Mouse (Mus musculus): ENCODE data around the gene Cd5l.
"Not testable (repeated sequence)": the region's sequence is repeated elsewhere in the genome, so short reads cannot be mapped to it uniquely, and the experiment has no call there.

Gene Cd5l

DNA sequence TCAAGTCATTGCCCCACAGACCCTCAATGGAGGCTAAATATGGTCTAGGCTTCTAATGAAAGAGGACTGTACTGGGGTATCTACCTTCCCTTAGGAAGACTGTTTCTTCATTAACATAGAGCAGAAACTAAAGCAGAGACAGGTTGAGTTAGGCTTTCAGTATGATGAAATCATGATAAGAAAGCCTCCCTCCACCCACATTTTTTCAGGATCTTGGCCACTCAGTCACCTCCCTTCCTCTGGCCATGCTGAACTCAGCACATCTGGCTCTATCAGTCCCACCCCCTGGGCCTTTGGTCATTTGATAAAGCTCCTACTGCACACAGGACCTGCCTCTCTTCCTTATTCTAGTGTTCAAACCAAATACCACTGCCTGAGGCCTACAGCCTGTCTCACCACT is at the start of gene Cd5l:
Gene Cd5l (plus strand): TSS at position 301 of the 400 bp plus-strand sequence.
- DNase-seq (ENCODE audit: low spot score in 2 of 2): no peak

DNA sequence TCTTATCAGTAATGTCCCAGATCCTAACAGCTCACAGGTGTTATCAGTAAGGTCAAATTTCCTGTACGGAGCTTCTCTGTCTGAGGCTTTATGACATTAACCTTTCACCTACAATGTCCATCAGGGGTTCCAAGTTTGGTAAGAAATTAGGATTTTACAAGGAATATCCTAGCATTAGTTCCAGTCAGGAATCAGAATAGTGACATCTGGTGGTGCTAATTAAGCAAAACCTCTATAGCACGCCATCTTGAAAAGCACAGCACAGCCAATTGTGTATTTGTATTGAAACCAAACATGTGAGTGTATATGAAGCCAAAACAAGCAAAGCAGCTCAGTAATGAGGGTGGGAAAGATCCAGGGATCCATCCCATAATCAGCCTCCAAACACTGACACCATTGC is 47.8 kb upstream of the Cd5l start:
- no peak for DNase-seq (ENCODE audit: low spot score in 2 of 2)

DNA sequence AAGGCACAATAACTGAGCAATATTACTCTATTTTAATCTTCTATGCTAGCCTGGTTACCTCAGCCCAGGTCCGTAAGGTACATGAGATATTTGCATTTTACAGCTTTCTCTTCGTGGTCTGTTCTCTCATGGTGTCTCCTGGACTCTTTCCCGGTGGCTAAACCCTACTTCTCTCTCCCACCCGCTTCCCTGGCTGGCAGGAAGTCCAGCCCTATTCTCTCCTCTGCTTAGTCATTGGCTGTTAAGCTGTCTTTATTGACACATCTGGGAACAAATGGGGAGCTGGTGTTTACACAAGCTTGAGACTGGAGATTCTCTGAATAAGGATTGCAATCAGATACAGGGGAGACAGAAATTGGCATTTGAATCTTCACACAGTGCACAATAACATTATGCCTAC is 35.1 kb upstream of the Cd5l start:
- no peak for DNase-seq (ENCODE audit: low spot score in 2 of 2)

DNA sequence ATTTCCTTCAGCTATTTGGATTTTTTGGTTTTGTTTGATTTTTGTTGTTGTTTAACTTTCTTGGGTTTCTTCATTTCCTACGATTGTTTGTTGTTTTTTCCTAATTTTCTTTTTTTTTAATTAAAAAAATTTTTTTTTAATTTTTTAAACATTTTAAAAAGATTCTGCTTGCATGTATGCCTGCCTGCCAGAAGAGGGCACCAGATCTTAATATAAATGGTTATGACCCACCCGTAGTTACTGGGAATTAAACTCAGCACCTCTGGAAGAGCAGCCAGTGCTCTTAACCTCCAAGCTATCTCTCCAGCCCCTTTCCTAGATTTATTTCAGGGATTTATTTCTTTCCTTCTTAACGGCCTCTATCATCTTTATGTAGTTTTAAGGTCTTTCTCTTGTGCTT is 33.9 kb upstream of the Cd5l start:
- no peak for DNase-seq (ENCODE audit: low spot score in 2 of 2)

DNA sequence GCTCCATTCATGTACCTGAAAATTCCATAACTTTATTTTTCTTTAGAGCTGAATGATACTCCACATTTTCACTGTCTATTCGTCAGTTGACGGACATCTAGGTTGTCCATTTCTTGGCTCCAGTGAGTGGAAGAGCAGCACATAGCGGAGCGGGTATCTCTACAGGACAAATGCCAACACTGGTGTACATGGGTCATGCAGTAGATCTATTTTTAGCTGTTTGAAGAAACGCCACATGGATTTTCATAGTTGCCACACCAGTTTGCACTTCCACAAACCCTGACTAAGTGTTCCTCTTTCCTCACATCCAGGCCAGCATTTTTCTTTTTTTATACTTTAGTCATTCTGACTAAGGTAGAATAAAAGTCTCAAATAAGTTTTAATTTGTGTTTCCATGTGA is 19.8 kb upstream of the Cd5l start:
- peak; percentile 25 to 31 for DNase-seq (ENCODE audit: low spot score in 2 of 2)

DNA sequence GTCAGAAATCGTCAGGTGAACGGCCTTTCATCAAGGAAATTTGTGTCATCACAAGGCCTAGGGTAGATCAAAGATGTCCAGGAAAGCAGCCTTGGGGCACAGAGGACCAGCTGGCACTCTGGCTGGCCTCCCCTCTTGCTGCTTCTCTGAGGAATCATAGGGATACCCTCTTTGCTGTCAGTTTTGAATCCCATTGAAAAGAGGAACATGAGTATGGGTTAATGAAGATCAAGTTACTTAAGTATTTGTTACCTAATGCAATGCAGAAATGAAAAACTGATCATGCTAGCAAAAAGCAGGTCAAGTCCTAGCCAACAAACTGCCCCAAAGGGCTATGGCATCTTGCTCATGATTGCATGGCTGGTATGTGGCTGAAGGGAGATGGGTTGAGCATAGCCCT is 6.7 kb upstream of the Cd5l start:
- not testable (repeated sequence) for DNase-seq (ENCODE audit: low spot score in 2 of 2)

DNA sequence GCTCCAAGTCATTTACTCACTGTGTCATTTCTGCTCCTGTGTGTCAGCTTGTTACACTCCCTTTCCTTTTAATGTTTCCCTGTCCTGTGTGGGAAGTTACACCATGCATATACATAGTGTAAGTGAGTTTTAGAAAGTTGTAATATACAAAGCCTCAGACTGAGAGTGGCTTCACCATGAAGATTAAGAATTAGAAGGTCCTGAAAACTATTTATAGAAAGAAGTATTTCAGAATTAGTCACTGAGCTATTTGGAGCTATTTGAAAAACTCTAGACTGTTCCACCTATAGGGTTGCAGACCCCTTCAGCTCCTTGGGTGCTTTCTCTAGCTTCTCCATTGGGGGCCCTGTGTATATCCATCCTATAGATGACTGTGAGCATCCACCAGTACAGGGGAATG is 1.5 kb downstream of the Cd5l start:
- no peak for DNase-seq (ENCODE audit: low spot score in 2 of 2)

DNA sequence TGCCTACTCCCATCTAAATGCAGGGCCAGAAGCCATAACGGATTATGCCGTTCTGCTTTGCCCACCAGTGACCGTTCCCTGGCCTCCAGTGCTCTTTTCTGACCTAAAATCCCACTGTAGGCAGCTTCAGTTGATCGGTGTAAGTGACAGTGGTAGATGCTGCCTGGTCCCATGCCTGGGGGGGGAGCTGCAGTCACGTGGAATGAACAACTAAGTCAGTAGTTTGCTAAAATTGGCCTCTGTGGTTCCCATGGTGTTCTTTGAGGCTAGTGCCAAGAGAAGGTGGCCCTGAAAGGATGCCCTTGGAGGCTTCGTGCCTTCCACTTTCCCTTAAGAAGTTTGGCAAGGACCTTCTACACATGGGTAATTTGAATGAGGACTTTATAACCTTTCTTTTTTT is 2.8 kb downstream of the Cd5l start:
- no peak for DNase-seq (ENCODE audit: low spot score in 2 of 2)

DNA sequence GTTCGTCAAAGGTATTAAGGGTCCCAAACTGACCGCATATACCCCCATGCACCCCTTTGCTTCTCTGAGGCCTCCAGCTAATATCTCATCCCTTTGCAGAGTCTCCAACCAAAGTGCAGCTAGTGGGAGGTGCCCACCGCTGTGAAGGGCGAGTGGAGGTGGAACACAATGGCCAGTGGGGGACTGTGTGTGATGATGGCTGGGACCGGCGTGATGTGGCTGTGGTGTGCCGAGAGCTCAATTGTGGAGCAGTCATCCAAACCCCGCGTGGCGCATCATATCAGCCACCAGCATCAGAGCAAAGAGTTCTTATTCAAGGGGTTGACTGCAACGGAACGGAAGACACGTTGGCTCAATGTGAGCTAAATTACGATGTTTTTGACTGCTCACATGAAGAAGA is 8.0 kb downstream of the Cd5l start:
- no peak for DNase-seq (ENCODE audit: low spot score in 2 of 2)

DNA sequence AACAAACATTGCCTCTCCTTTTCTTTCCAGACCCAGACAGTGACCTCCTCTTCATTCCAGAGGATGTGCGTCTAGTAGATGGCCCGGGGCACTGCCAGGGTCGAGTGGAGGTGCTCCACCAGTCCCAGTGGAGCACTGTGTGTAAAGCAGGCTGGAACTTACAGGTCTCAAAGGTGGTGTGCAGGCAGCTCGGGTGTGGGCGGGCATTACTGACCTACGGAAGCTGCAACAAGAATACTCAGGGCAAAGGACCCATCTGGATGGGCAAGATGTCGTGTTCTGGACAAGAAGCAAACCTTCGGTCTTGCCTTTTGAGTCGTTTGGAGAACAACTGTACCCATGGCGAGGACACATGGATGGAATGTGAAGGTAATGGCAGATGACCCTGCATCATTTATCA is 9.8 kb downstream of the Cd5l start:
- DNase-seq (ENCODE audit: low spot score in 2 of 2): no peak

DNA sequence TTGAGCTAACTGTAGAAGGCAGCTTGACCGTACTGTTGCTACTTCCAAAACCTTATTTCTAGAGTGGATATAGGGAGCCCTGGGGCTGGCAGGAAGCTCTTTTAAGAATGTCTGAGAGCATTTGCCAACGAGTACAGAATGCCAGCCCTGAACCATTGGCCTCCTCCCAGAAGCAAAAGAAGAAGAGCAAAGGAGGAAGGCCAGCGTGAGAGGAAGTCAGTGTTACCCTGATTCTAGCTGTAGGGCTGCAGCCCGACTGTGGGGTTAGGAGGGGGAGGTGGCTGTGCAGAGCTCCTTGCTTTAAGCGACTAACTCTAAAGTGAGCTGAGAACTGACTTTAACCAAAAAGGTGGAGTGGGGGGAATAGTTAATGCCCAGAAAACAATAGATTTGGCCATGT is 11.5 kb downstream of the Cd5l start:
- peak in 1 of 2 experiments; percentile 5 for DNase-seq (ENCODE audit: low spot score in 2 of 2)

DNA sequence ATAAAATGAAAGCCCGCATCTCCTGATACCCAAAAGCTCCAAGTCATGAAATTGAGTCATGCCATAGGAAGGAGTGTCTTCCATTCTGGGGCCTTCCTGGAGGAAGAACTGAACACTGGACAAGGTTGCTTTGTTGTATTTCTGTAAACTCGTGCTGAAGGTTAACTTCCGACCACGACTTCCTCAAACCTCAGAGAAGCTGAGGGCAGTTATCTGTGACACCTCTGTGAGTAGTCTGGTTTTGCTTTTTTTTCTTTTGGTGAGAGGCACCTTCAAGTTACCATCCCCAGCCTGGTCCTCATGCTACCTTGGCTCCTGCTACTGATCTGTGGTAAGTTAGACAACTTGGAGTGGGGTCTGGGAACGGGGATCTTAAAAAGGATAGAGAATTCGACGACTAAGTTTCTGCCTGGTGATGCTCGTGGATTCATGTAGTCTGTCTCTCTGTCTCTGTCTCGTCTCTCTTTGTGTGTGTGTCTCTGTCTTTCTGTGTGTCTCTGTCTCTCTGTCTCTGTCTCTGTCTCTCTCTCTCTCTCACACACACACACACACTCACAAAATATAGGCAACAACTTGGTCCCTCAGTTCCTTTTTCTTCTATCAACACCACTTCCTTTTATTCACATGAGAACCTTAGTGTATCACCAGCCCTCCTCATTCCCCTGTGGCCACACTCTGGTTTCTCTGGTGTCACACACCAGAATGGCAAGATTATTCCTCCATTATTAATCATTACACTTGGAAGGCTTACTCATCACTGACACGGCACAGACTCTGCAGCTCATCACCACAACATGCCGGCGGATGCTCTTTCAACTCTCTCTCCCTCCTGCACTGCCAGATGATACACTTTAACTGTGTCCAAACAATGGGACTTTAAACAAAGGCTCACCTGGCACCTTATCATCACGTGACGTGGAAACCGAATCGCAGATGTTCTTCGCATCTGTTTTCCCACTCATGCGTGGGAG is 18.8 kb downstream of the Cd5l start, which contains the start of gene Fcrl1:
Gene Fcrl1 (plus strand): TSS at position 193 of the 971 bp plus-strand sequence.
- peak in 1 of 2 experiments; percentile 6 for DNase-seq (ENCODE audit: low spot score in 2 of 2)

DNA sequence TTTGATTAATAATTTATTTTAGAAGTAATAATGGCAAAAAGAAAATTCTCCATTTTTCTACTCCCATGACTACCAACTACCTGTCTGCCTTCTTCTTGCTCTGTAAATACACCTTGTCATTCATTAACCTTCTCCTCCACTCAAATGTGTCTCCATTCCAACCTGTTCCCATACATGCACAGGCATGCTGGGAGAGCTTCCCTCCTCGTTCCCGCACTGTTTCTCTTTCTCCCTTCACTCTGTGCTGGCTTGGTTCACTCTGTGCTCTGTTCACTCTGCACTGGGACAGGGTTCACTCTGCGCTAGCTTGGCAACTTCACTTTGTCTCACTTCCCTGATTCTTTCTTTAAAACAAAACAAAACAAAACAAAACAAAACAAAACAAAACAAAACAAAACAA is 19.5 kb downstream of the Cd5l start:
- no peak for DNase-seq (ENCODE audit: low spot score in 2 of 2)

DNA sequence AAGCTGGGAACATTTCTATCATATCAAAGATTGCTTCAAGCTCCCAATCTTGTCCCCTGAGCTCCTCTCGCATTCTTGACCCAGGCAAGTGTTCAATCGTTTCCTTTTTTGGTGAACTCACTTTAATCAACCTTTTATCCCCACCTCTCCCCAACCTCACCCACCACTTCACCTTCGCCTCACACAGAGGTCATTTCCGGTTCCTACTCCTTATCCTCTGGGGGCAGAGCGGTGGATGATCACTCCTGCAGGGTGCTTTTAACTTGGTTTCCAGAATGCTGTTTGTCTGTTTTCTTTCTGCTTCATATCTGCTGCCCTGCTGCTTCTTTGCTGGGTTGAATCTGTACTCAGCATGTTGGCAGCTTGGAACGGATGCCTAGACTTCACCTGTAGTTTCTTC is 20.0 kb downstream of the Cd5l start:
- no peak for DNase-seq (ENCODE audit: low spot score in 2 of 2)

DNA sequence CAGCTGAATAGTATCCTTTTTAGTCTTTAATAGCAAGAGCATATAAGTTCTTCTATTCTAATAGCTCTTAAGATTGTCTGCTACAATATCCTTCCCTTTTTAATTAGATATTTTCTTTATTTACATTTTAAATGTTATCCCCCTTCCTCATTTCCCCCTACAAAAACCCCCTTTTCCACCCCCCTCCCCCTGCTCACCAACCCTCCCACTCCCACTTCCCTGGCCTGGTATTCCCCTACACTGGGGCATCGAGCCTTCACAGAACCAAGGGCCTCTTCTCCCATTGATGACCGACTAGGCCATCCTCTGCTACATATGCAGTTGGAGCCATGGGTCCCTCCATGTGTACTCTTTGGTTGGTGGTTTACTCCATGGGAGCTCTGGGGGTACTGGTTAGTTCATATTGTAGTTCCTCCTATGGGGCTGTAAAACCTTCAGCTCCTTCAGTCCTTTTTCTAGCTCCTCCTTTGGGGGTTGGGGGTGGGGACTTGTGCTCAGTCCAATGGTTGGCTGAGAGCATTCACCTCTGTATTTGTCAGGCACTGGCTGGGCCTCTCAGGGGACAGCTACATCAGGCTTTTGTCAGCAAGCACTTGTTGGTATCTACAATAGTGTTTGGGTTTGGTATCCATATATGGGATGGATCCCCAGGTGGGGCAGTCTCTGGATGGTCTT is 22.1 kb downstream of the Cd5l start:
- DNase-seq (ENCODE audit: low spot score in 2 of 2): not testable (repeated sequence)

DNA sequence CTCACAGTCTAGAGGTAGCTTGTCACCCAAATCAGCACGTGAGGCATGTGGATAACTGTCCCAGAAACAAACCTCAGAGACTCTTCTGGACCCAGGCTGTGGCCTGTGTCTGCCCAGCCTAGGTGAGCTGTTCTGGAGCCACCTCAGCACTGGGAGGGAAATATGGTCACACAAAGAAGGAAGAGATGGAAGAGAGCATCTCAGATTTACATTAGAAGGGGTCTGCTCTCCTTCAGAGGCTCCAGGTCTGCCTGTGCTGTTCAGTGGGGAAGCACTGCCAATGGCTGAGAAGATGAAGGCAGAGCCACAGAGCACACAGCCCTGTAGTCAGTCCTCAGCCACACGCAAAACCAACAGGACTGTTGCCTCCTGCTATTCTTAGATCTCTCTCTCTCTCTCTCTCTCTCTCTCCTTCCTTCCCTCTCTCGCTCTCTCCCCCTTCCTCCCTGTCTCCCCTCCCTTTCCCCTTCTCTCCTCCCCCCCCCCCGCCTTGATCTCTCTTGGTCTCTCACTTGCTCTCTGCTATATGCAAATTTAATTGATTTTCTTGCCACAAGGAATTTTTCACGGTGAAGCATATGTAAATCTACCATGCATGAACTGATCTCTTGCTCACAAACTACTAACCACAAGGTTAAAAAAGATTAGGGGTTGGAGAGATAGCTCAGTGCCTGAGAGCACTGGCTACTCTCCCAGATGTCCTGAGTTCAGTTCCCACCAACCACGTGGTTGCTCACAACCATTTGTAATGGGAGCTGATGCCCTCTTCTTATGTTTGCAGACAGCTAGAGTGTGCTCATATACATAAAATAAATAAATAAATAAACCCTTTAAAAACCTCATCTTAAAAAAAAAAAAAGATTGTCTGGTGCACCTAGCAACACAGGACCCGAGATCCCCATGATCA is 24.4 kb downstream of the Cd5l start:
- DNase-seq (ENCODE audit: low spot score in 2 of 2): no peak

DNA sequence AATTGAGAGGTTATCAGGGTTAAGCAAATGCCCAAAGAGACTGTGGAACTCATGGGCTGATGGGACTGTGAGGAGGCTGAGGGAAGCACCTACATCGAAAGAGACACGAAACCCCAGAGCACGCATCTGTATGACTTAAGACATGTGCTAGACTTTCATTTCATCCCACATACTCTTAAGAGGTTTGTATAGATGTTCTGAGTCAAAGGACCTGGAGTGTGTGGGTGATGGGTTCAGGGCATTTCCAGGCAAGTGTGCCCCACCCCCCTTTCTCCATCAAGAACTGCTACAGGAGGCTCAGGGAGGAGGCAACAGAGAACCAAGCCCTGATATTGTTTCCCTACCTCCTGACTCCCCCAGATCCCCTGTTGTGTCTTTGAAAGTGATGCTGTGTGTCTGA is 25.6 kb downstream of the Cd5l start:
- DNase-seq (ENCODE audit: low spot score in 2 of 2): no peak

DNA sequence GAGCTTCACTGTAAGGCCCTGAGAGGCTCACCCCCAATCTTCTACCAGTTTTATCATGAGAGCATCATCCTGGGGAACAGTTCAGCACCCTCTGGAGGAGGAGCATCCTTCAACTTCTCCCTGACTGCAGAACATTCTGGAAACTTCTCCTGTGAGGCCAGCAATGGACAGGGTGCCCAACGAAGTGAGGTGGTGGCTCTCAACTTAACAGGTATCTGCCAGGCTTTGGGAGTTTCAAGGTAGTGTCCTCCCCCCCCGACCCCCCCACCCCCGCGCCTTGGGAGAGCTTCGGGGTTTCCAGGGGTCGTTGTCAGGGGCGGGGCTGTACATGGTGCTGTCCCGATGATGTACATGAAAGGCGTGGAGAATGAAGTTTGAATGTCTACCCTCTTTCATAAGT is 27.4 kb downstream of the Cd5l start:
- no peak for DNase-seq (ENCODE audit: low spot score in 2 of 2)

DNA sequence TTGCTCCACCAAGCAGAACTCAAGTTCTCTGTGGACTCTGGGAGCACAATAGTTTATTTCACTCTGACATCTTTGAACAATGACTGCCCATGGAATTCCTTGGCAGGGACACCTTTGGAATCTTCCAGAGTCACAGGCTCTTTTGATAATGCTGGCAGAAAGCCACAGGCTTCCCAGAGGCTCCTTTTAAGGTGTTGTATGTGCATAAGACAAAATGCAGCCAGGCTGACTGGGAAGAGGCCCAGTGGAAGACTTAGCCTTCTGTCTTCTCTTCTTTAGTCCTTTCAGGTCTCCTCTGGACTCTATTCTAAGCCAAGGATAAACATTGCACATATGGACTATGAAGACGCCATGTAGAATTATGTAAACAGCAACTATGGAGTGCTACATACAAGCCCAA is 33.3 kb downstream of the Cd5l start:
- peak in 1 of 2 experiments; percentile 5 for DNase-seq (ENCODE audit: low spot score in 2 of 2)

DNA sequence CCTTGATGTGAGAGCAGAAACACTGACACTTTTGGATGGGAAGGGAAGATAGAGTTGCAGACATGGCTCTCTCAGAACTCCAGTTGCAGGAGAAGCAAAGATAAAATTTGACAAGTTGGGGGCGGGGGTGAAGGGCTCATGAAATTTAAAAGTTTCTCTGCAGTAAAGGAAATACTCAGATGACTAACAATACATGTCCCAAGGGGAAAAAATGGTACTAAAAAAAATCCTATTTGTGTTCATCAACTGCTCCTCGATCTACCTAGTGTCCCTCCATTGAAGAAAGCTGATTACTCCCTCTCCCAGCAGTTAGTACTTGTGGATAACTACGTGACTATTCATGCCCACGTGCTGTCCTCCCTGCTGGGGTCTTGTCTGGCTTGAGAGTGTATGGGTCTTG is 41.1 kb downstream of the Cd5l start:
- DNase-seq (ENCODE audit: low spot score in 2 of 2): no peak

DNA sequence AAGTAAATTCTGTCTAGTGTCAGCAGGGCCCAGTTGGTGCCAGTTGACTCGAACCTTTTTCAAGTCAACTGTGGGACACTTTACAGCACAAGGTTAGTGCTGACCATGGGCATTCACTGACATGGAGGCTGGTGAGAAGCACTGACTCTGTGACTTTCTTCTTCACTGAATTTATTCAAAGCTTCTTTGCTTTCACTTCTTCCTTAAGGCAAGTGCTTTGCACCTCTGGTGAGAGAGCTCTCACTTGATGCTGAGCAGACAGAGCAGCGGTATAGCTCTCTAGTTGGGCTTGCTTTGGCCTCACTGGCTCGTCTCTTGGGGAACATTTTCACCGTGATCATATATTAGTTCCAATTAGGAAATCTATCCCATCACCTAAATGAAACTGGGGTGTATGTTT is 42.2 kb downstream of the Cd5l start:
- no peak for DNase-seq (ENCODE audit: low spot score in 2 of 2)

DNA sequence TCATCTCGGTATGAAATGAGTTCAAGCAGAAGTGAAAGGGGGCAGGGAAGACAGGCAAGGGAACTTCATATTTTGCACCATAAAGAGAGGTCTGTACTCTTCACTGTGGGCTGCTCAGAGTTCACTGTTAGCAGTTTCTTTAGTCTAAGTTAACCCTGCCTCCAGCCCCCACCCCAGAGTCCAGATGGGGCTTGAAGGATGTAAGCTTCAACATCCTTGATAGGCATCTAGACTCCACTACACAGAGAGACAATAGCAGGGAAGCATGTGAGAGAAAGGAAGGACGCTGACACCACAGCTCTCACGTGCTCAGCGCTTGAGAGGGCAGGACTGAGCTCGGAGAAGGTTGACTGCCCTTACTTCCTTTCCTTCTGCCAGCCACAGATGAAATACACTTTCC is 43.6 kb downstream of the Cd5l start:
- DNase-seq (ENCODE audit: low spot score in 2 of 2): no peak
